Mouse (Mus musculus): ENCODE results near the gene Arhgap24.

Arhgap24 gene

GRCm38 (mm10) chr5:102481215-102482211, at the start of gene Arhgap24:
Gene Arhgap24 (plus strand): TSS chr5:102481391.
- peak; percentile 47 for DNase-seq (ENCODE audit: low read depth, low spot score)

GRCm38 (mm10) chr5:102434182-102434581, 47.0 kb upstream of the Arhgap24 start:
- no peak for DNase-seq (ENCODE audit: low read depth, low spot score)

GRCm38 (mm10) chr5:102436581-102436980, 44.6 kb upstream of the Arhgap24 start:
- DNase-seq (ENCODE audit: low read depth, low spot score), result no peak

- DNase-seq (ENCODE audit: low read depth, low spot score), result no peak
These were observed 41.9 kb upstream of the Arhgap24 start for GRCm38 (mm10) chr5:102439119-102439877.

GRCm38 (mm10) chr5:102447436-102447835, 33.8 kb upstream of the Arhgap24 start:
- no peak for DNase-seq (ENCODE audit: low read depth, low spot score)

GRCm38 (mm10) chr5:102450897-102451296, 30.3 kb upstream of the Arhgap24 start:
- DNase-seq (ENCODE audit: low read depth, low spot score), result no peak

- DNase-seq (ENCODE audit: low read depth, low spot score), result no peak
These were observed 29.0 kb upstream of the Arhgap24 start for GRCm38 (mm10) chr5:102452079-102452797.

GRCm38 (mm10) chr5:102453324-102453723, 27.9 kb upstream of the Arhgap24 start:
- no peak for DNase-seq (ENCODE audit: low read depth, low spot score)

- DNase-seq (ENCODE audit: low read depth, low spot score), result no peak
These were observed 25.9 kb upstream of the Arhgap24 start for GRCm38 (mm10) chr5:102455247-102455646.

- DNase-seq (ENCODE audit: low read depth, low spot score), result no peak
These were observed 20.6 kb upstream of the Arhgap24 start for GRCm38 (mm10) chr5:102460452-102461197.

- DNase-seq (ENCODE audit: low read depth, low spot score), result no peak
These were observed 18.2 kb upstream of the Arhgap24 start for GRCm38 (mm10) chr5:102462948-102463347.

- DNase-seq (ENCODE audit: low read depth, low spot score), result no peak
These were observed 15.8 kb upstream of the Arhgap24 start for GRCm38 (mm10) chr5:102465372-102465771.

- no peak for DNase-seq (ENCODE audit: low read depth, low spot score)
These were observed 12.9 kb upstream of the Arhgap24 start for GRCm38 (mm10) chr5:102468292-102468691.

- DNase-seq (ENCODE audit: low read depth, low spot score), result no peak
These were observed 10.9 kb upstream of the Arhgap24 start for GRCm38 (mm10) chr5:102470284-102470683.

- DNase-seq (ENCODE audit: low read depth, low spot score), result peak; percentile 64
These were observed 3.1 kb upstream of the Arhgap24 start for GRCm38 (mm10) chr5:102478076-102478475.

GRCm38 (mm10) chr5:102483285-102483975, 2.2 kb downstream of the Arhgap24 start:
- DNase-seq (ENCODE audit: low read depth, low spot score), result no peak

- no peak for DNase-seq (ENCODE audit: low read depth, low spot score)
These were observed 10.4 kb downstream of the Arhgap24 start for GRCm38 (mm10) chr5:102491554-102491953.

GRCm38 (mm10) chr5:102492152-102492551, 11.0 kb downstream of the Arhgap24 start:
- no peak for DNase-seq (ENCODE audit: low read depth, low spot score)

- DNase-seq (ENCODE audit: low read depth, low spot score), result no peak
These were observed 13.6 kb downstream of the Arhgap24 start for GRCm38 (mm10) chr5:102494827-102495226.

GRCm38 (mm10) chr5:102497205-102497604, 16.0 kb downstream of the Arhgap24 start:
- DNase-seq (ENCODE audit: low read depth, low spot score), result no peak
